Mouse (Mus musculus) kidney, embryonic 15.5 days (tissue): ENCODE results near the gene Ddx39b. TPM values are rescaled to one million over a fixed set of nuclear protein-coding genes. Genes with fewer than 3 reads are reported as not detected.

Source experiments
- ATAC-seq: fragments of 200-750 bp; cut with Nextera tagmentation; replicated peaks from 2 replicates; pipeline ENCODE4 v1.8.0; 2017; ENCODE audit warnings: moderate TSS enrichment; ENCODE audit not compliant: low FRiP score
- H3K27ac ChIP-seq: fragments of 300-500 bp; sonication (generic); 2 replicates; pipeline ENCODE4 v1.5.1; 2015; ENCODE audit warnings: mild to moderate bottlenecking, inconsistent platforms
- H3K27me3 ChIP-seq: fragments of 300-500 bp; sonication (generic); 2 replicates; pipeline ENCODE4 v1.6.1; 2015; ENCODE audit warnings: inconsistent platforms
- H3K36me3 ChIP-seq: fragments of 300-500 bp; sonication (generic); 2 replicates; pipeline ENCODE4 v1.6.1; 2015; ENCODE audit warnings: inconsistent platforms
- H3K4me1 ChIP-seq: fragments of 300-500 bp; sonication (generic); 2 replicates; pipeline ENCODE4 v1.6.1; 2015; ENCODE audit warnings: inconsistent platforms
- H3K4me2 ChIP-seq: fragments of 300-500 bp; sonication (generic); 2 replicates; pipeline ENCODE4 v1.6.1; 2015; ENCODE audit warnings: moderate library complexity, mild to moderate bottlenecking, inconsistent platforms
- H3K4me3 ChIP-seq: fragments of 300-500 bp; sonication (generic); replicated peaks from 2 replicates; pipeline ENCODE4 v1.5.1; 2015; ENCODE audit warnings: mild to moderate bottlenecking, inconsistent platforms
- H3K9ac ChIP-seq: fragments of 300-500 bp; sonication (generic); 2 replicates; pipeline ENCODE4 v1.6.1; 2015; ENCODE audit warnings: mild to moderate bottlenecking, inconsistent platforms
- H3K9me3 ChIP-seq: fragments of 300-500 bp; sonication (generic); replicated peaks from 2 replicates; pipeline ENCODE4 v1.6.1; 2016; ENCODE audit warnings: inconsistent platforms
- WGBS: fragments of 180-500 bp; shearing (Covaris S2); methylation state at CpG from one replicate; pipeline ENCODE4 v1.1.7; 2015; ENCODE audit warnings: mixed read lengths; 5-methylcytosine and 5-hydroxymethylcytosine counted together
- polyA plus RNA-seq: library from polyadenylated mRNA; unstranded; fragments of >200 nt; fragmentation: Nextera tagmentation; extraction: Ambion mirVana; gene quantifications from 2 replicates; pipeline ENCODE4 v1.2.1, GENCODE M21; 2015

The Ddx39b gene
- 531 and 538 TPM in 2 replicates for polyA plus RNA-seq

DNA sequence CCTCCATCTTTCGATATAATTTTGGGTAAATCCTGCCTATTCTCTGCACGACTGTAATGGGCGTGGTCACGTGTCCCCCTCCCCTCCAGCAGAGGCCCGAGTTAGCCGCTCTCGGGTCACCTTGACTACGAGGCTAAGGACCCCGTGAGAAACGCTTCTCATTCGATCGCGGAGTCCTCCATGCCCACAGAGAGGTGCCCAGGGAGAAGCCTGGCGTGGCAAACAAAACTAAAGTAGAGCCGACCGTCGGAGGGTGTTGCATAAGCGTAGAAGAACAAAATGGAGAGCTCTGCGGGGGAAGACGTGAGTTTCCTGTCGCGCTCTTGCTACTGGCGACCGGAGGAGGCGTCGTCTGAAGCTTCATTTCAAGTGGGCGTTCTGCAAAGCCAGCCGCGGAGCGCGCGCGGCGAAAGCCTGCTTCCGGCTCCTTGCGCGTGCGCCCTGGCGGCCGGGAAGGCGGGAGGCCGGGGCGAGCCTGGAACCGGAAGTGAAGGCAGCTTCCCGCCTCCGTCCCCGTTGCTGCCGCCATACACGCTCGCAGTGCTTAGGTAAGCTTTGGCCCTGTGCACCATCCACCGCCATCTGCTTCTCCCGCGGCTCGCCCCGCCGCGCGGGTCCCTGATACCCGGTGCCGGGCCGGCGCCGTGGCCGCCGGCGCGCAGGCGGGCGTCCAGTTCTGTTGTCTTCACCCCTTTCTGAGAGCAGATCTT is at the start of gene Ddx39b:
Gene Ddx39b (plus strand): TSS at position 442 of the 710 bp plus-strand sequence.
- Histone ChIP-seq H3K9me3 (no peaks in the 10 kb centered on the region), H3K4me2 (peak within 1 kb of the TSS; percentile 86), H3K4me3 (peak within 1 kb of the TSS; percentile 71), H3K9ac (peak within 1 kb of the TSS; percentile 91), H3K36me3 (peaks cover 37% of the 10 kb centered on the region), H3K4me1 (peaks cover 51% of the 10 kb centered on the region), H3K27me3 (no peaks in the 10 kb centered on the region), H3K27ac (peak within 1 kb of the TSS; percentile 98)
- WGBS: under 1% methylated on average over 69 of the region's 69 CpGs
- peak; percentile 90 for ATAC-seq

DNA sequence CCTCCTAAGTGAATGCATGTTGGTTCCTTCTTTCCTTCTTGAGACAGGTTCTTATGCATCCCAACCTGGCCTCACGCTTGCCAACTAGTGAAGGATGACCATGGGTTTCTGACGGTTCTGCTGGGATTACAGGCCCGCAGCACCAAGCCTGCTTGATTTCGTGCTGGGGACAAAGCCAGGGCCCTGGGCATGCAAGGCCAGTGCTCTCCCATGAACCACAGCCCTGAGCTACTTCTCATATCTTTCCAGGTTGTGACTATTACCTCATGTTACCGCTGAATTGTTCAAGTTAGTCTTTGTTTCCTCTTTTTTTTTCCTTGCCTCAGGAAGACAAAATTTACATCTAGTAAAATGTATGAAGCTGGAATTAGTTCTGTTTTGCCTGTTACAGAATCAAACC is 48.6 kb upstream of the Ddx39b start:
- H3K9me3 ChIP-seq: no peaks in the 10 kb centered on the region
- no peak overlapping the region for H3K27ac ChIP-seq
- no peak overlapping the region for H3K9ac ChIP-seq
- H3K4me2 ChIP-seq: no peak overlapping the region
- peaks cover 42% of the 10 kb centered on the region for H3K27me3 ChIP-seq
- 85% methylated on average over 5 of the region's 5 CpGs for WGBS
- no peak overlapping the region for H3K4me3 ChIP-seq
- no peaks in the 10 kb centered on the region for H3K36me3 ChIP-seq
- ATAC-seq: no peak
- peaks cover 22% of the 10 kb centered on the region for H3K4me1 ChIP-seq

DNA sequence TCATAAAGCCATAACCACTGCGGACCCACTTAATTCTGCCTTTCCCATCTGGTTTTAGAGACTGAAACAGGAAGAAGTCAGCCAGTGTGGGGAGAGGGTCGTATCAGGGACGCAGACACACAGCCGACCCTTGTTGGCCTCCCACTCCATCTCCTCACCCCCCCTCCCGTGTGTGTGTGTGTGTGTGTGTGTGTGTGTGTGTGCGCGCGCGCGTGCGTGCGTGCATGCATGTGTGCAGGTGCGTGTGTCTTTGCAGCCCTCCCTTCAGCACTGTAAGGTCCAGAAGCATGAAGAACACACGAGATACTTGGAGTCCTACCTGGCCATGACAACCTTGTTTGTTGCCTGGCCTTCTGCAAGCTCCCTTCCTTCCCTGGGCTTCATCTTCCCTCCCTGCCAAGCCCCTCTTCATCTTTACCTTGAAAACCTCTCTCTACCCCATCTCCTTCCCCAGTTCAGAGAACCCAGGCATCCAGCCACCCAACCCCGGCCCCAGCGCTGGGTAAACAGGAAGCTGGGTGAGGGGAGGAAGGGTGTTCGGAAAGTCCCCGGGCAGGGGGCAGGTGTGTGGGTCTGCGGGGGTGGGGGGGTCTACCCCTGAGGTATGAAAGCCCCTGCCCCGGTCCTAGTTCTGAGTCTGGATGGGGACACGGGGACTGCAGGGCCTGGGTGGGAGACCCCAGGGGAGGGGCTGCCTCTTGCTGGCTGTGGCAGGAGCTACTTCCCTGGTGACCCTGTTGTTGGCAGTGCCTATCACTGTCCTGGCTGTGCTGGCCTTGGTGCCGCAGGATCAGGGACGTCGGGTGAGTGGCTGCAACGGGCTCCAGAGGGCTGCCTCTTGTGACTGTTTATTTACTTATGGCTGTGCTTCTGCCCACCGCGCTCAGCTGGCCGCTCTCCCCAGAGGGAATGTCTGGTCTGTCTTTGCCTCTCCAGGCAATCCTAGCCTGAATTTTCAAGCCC is 47.4 kb upstream of the Ddx39b start, which contains the start of gene Ltb:
Gene Ltb (plus strand): TSS at position 559 of the 963 bp plus-strand sequence.
- Histone ChIP-seq H3K4me3 (peak within 1 kb of the TSS; percentile 49), H3K9ac (no peak within 1 kb of the TSS), H3K4me1 (peaks cover 22% of the 10 kb centered on the region), H3K36me3 (no peaks in the 10 kb centered on the region), H3K4me2 (peak within 1 kb of the TSS; percentile 83), H3K27me3 (peaks cover 50% of the 10 kb centered on the region), H3K27ac (no peak within 1 kb of the TSS), H3K9me3 (no peaks in the 10 kb centered on the region)
- no peak for ATAC-seq
- 59% methylated on average over 28 of the region's 28 CpGs for WGBS

DNA sequence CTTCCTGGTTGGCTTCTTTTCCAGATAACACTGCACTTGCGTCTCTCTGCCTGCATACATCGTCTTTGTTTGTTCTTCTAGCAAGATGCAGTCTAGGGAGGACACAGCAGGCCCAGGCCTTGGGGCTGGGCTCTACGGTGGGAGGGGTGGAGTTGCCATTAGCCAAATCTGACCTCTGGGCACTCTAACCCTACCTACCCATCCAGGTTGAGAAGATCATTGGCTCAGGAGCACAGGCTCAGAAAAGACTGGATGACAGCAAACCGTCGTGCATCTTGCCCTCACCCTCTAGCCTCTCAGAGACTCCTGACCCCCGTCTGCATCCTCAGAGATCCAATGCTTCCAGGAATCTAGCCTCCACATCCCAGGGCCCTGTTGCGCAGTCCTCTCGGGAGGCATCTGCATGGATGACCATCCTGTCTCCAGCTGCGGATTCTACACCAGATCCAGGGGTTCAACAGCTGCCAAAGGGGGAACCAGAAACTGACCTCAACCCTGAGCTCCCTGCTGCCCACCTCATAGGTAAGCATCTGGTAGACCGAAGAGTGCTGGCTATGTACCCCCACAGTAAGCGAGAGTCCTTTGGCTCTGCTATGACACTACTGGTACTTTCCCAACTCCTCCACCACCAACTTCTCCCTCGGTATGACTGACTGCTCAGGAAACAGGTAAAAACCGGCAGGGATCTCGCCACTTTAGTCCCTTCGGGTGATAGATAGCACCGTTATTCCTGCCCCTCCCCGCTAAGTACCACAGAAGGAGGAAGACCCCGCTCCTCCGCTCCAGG is 46.5 kb upstream of the Ddx39b start:
- Histone ChIP-seq H3K9ac (peak overlapping the region; percentile 37; the same call in 1 of the 2 replicates), H3K27me3 (peaks cover 57% of the 10 kb centered on the region), H3K9me3 (no peaks in the 10 kb centered on the region), H3K4me3 (peak overlapping the region; percentile 49), H3K27ac (no peak overlapping the region), H3K4me2 (peak overlapping the region; percentile 83), H3K36me3 (no peaks in the 10 kb centered on the region), H3K4me1 (peaks cover 22% of the 10 kb centered on the region)
- peak; percentile 53 for ATAC-seq
- WGBS: 43% methylated on average over 19 of the region's 19 CpGs

DNA sequence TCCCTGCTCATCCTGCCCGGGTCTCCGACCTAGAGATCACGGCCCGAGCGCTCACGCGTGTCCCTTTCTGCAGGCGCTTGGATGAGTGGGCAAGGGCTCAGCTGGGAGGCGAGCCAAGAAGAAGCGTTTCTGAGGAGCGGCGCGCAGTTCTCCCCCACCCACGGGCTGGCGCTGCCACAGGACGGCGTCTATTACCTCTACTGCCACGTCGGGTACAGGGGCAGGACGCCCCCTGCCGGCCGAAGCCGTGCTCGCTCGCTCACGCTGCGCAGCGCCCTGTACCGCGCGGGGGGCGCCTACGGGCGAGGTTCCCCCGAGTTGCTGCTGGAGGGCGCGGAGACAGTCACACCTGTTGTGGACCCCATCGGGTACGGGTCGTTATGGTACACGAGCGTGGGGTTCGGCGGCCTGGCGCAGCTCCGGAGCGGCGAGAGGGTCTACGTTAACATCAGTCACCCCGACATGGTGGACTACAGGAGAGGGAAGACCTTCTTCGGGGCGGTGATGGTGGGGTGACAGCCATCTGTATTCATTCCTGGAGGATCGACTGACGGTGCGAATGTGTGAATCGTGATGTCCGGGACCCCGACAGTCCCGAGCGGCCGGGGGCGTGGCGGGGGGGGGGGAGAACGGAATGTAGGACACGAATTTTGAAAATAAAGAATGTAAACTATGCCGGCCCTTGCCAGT is 45.8 kb upstream of the Ddx39b start:
- Histone ChIP-seq H3K4me2 (peak overlapping the region; percentile 83), H3K9ac (peak overlapping the region; percentile 37), H3K4me3 (peak overlapping the region; percentile 49), H3K4me1 (peaks cover 22% of the 10 kb centered on the region), H3K27me3 (peaks cover 65% of the 10 kb centered on the region), H3K9me3 (no peaks in the 10 kb centered on the region), H3K36me3 (no peaks in the 10 kb centered on the region), H3K27ac (no peak overlapping the region)
- WGBS: 1% methylated on average over 66 of the region's 66 CpGs
- ATAC-seq: peak; percentile 81

DNA sequence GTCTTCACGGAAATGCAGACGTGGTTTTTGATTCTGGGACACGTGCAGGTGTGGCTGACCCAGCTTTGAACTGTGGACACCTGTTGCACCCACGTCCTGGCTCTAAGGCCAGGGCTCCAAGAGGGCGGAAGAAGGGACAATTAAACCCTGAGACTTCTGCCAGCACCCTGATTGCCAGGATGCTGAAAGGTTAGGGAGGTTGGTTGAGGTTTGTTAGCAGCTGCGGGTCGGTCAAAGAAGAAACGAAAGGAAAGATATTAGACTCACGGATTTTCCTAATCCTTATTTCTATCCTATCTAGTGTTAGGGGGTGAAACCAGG is 45.3 kb upstream of the Ddx39b start:
- Histone ChIP-seq H3K27me3 (peaks cover 70% of the 10 kb centered on the region), H3K4me2 (peak overlapping the region; percentile 83), H3K4me1 (peaks cover 22% of the 10 kb centered on the region), H3K27ac (no peak overlapping the region), H3K4me3 (peak overlapping the region; percentile 49), H3K9ac (no peak overlapping the region), H3K36me3 (no peaks in the 10 kb centered on the region), H3K9me3 (no peaks in the 10 kb centered on the region)
- 0 out of 2 replicates have a peak, but pooled peaks have one; percentile 31 for ATAC-seq
- 29% methylated on average over 9 of the region's 9 CpGs for WGBS

DNA sequence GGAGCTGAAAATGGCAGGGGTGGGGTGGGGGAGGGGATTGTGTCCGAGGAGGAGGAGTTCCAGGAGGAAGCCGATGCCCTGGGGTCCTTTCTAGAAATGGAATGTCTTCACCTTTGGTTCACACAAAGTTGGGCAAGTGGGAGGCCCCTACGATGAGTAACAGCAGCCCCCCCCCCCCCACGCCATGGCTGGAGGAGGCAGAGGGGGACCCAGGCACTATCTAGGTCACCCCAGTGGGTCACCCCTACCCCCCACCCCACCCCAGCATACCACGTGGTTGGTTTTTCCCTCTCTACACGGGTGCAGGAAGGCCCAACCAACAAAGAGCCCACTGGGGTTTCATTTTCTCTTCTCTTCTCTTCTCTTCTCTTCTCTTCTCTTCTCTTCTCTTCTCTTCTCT is 44.4 kb upstream of the Ddx39b start:
- H3K4me1 ChIP-seq: peaks cover 26% of the 10 kb centered on the region
- H3K9me3 ChIP-seq: no peaks in the 10 kb centered on the region
- 46% methylated on average over 6 of the region's 6 CpGs for WGBS
- no peak for ATAC-seq
- H3K27me3 ChIP-seq: peaks cover 78% of the 10 kb centered on the region
- H3K9ac ChIP-seq: no peak overlapping the region
- no peak overlapping the region for H3K27ac ChIP-seq
- H3K4me3 ChIP-seq: no peak overlapping the region
- H3K36me3 ChIP-seq: no peaks in the 10 kb centered on the region
- H3K4me2 ChIP-seq: no peak overlapping the region

DNA sequence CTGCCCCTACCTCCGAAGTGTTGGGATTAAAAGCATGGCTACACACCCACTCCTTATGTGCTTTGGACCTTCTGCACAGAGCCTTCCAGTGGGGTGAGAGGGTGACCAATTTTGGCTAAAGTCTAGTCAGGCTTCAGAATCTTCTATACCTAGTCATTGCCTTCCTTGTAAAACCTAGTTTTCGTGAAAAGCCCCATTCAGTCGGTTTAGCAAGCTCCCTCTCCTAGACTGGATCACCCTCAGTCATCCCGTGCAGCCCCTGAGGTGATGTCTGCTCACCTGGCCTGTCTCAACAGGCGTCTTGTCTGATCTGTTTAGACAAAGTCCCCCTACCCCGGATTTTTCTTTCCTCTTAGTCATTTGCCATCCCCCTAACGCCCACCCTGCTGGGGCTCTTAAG is 43.5 kb upstream of the Ddx39b start:
- ATAC-seq: no peak
- Histone ChIP-seq H3K9me3 (no peaks in the 10 kb centered on the region), H3K4me2 (no peak overlapping the region), H3K9ac (no peak overlapping the region), H3K36me3 (no peaks in the 10 kb centered on the region), H3K4me3 (no peak overlapping the region), H3K4me1 (peaks cover 26% of the 10 kb centered on the region), H3K27me3 (peaks cover 87% of the 10 kb centered on the region), H3K27ac (no peak overlapping the region)
- 71% methylated on average over 7 of the region's 7 CpGs for WGBS

DNA sequence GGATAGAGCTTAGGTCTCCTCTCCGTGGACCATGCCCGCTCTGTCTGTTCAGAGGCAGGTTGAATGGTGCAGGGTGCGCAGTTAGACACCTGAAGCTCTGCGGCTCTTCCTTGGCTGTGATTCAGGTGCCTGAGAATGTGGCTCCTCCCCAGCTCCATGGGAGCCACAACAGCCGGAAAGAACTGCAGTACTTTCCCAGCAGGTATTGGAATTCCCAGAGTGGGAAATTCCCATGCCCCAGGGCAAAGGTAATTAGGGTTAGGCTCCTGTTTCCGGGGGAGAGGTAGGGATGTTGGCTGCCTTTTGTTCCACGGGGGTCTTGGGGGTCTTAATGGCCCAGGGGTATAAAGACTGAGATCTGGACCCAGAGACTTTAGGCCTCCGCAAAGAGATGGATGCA is 42.6 kb upstream of the Ddx39b start:
- H3K4me1 ChIP-seq: peaks cover 26% of the 10 kb centered on the region
- no peak overlapping the region for H3K9ac ChIP-seq
- H3K36me3 ChIP-seq: no peaks in the 10 kb centered on the region
- H3K4me2 ChIP-seq: no peak overlapping the region
- no peak for ATAC-seq
- WGBS: 31% methylated on average over 8 of the region's 8 CpGs
- H3K27ac ChIP-seq: no peak overlapping the region
- peaks cover 88% of the 10 kb centered on the region for H3K27me3 ChIP-seq
- no peaks in the 10 kb centered on the region for H3K9me3 ChIP-seq
- H3K4me3 ChIP-seq: no peak overlapping the region

DNA sequence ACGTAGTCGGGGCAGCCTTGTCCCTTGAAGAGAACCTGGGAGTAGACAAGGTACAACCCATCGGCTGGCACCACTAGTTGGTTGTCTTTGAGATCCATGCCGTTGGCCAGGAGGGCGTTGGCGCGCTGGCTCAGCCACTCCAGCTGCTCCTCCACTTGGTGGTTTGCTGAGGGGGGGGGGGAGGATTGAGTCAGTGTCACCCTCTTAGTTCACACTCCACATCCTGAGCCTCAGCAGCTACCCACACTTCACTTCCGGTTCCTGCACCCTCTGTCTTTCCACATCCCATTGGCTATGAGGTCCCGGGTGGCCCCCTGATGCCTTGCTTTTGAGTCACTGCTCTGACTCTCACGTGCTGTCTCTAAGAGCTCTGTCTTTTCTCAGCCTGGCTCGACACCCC is 41.1 kb upstream of the Ddx39b start:
- 89% methylated on average over 11 of the region's 11 CpGs for WGBS
- no peak for ATAC-seq

DNA sequence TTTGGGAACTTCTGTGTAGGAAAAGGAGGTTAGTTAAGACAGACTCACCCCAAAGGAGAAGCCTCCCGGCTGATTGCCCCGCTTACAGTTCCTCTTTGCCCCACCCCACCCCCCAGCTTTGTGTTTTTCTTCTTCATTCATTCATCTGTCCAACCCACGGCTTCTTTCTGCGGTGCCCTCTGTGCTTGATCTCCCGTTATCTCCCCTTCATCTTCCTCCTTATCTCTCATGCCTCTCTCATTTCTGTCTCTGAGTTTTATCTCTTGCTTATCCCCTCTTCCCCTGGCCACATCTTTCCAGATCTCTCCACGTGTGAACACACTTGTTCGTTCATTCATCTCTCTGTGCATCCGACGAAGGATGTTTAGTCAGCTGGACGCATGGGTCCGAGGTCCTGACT is 40.4 kb upstream of the Ddx39b start:
- Histone ChIP-seq H3K9ac (no peak overlapping the region), H3K36me3 (no peaks in the 10 kb centered on the region), H3K9me3 (no peaks in the 10 kb centered on the region), H3K27ac (no peak overlapping the region), H3K4me2 (no peak overlapping the region), H3K27me3 (peaks cover 77% of the 10 kb centered on the region), H3K4me3 (no peak overlapping the region), H3K4me1 (peaks cover 12% of the 10 kb centered on the region)
- no peak for ATAC-seq
- 62% methylated on average over 11 of the region's 11 CpGs for WGBS

More for the DNA sequence above, 41.1 kb upstream of the Ddx39b start:
- no peaks in the 10 kb centered on the region for H3K9me3 ChIP-seq
- H3K4me3 ChIP-seq: no peak overlapping the region
- no peak overlapping the region for H3K9ac ChIP-seq
- H3K4me2 ChIP-seq: no peak overlapping the region
- peaks cover 19% of the 10 kb centered on the region for H3K4me1 ChIP-seq
- H3K27ac ChIP-seq: no peak overlapping the region
- peaks cover 83% of the 10 kb centered on the region for H3K27me3 ChIP-seq
- no peaks in the 10 kb centered on the region for H3K36me3 ChIP-seq
